Mouse (Mus musculus): ENCODE data around the gene Hsd17b6.
A peak's percentile ranks its signal among the peaks of the same experiment; 100 is the strongest.
"Not testable (repeated sequence)": the region's sequence is repeated elsewhere in the genome, so short reads cannot be mapped to it uniquely, and the experiment has no call there.

Hsd17b6 gene

DNA sequence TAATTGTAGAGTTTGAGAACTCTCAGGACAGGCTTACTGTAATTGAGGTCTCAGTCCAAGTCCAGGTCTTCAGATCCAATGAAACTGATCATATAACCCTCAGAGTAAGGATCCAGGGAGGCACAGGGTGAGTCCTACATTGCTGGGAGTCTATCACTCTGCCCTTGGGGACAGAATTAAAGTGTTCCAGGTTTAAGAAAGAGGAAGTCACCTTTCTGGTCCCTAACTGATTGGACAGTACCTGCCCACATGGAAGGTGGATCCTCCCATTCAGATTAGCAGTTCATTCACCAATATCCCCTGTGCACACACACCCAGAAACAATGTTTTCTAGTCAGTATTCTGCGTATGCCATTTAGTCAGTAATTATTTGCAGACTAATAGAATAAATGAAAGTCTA lies at the start of gene Hsd17b6:
Gene Hsd17b6, minus strand, starts transcription at position 166 of the 400 bp plus-strand sequence.
- no peak for DNase-seq (ENCODE audit: low read depth, low spot score)

- peak; percentile 21 for DNase-seq (ENCODE audit: low read depth, low spot score)
Measured at GRCm38 (mm10) chr10:128053001-128053400, 45.6 kb upstream of the Hsd17b6 start.

- DNase-seq (ENCODE audit: low read depth, low spot score): not testable (repeated sequence)
Measured at GRCm38 (mm10) chr10:128052136-128052535, 44.7 kb upstream of the Hsd17b6 start.

- no peak for DNase-seq (ENCODE audit: low read depth, low spot score)
Measured at GRCm38 (mm10) chr10:128051589-128051988, 44.2 kb upstream of the Hsd17b6 start.

DNA sequence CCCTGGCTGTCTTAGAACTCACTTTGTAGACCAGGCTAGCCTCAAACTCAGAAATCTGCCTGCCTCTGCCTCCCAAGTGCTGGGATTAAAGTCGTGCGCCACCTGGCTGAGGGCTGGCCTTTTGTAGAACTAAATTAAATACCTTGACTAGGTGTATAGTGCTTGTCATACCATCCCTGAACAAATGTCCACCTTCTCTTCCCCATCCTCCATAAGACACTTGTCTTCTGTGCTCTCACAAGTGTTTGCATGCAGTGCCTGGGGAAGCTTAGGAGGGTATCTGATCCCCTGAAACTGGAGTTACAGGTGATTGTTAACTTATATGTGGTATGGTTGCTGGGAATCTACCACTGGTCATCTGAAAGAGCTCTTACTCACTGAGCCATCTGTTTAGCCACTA lies 42.9 kb upstream of the Hsd17b6 start:
- no peak for DNase-seq (ENCODE audit: low read depth, low spot score)

- no peak for DNase-seq (ENCODE audit: low read depth, low spot score)
Measured at GRCm38 (mm10) chr10:128049741-128050140, 42.3 kb upstream of the Hsd17b6 start.

DNA sequence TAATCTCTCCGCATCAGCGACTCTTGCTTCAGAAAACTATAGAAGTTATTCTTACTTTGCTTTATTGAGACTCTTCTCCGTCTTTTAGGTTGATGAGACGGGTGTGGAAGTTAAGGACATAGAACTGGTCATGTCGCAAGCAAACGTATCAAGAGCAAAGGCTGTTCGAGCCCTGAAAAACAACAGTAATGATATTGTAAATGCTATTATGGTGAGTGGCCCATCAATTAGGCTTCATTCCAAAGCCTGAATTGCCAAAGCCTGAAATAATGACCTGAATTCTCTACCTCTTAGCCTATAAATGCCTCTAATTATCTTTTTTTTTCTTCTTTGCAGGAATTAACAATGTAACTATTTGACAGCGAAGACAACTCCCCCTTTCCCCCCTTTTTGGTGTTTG lies 40.7 kb upstream of the Hsd17b6 start:
- no peak for DNase-seq (ENCODE audit: low read depth, low spot score)

DNA sequence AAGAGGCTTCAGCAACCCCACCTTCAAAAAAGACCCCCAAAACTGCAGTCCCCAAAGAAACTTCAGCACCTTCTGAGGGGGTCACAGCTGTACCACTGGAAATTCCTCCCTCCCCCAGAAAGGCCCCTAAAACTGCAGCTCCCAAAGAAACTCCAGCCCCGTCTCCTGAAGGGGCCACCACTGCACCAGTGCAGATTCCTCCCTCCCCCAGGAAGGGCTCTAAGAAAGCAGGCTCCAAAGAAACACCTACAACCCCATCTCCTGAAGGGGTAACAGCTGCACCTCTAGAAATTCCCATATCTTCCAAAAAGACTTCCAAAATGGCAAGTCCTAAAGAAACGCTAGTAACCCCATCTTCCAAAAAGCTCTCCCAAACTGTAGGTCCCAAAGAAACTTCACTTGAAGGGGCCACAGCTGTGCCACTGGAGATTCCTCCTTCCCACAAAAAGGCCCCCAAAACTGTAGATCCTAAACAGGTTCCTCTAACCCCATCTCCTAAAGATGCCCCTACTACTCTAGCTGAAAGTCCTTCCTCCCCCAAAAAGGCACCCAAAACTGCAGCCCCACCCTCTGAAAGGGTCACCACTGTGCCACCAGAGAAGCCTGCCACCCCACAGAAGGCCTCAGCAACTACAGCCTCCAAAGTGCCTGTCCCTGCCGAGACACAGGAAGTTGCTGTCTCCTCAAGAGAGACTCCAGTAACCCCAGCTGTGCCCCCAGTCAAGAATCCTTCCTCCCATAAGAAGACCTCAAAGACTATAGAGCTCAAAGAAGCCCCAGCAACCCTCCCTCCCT lies 35.8 kb upstream of the Hsd17b6 start:
- no peak for DNase-seq (ENCODE audit: low read depth, low spot score)

DNA sequence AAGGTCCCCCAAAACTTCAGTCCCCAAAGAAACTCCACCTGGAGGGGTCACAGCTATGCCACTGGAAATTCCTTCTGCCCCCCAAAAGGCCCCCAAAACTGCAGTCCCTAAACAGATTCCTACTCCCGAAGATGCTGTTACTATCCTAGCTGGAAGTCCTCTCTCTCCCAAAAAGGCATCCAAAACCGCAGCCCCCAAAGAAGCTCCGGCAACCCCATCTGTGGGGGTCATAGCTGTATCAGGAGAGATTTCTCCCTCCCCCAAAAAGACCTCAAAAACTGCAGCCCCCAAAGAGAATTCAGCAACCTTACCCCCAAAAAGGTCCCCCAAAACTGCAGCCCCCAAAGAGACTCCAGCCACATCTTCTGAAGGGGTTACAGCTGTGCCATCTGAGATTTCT lies 35.1 kb upstream of the Hsd17b6 start:
- DNase-seq (ENCODE audit: low read depth, low spot score): no peak

DNA sequence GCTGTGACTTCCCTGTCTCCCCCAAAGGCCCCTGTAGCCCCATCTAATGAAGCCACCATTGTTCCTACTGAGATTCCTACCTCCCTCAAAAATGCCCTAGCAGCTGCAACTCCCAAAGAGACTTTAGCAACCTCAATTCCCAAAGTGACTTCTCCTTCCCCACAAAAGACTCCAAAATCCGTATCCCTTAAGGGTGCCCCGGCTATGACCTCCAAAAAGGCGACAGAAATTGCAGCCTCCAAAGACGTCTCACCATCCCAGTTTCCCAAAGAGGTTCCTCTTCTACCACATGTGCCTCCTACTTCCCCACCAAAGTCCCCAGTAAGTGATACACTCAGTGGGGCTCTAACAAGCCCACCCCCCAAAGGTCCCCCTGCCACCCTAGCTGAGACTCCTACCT lies 34.2 kb upstream of the Hsd17b6 start:
- no peak for DNase-seq (ENCODE audit: low read depth, low spot score)

DNA sequence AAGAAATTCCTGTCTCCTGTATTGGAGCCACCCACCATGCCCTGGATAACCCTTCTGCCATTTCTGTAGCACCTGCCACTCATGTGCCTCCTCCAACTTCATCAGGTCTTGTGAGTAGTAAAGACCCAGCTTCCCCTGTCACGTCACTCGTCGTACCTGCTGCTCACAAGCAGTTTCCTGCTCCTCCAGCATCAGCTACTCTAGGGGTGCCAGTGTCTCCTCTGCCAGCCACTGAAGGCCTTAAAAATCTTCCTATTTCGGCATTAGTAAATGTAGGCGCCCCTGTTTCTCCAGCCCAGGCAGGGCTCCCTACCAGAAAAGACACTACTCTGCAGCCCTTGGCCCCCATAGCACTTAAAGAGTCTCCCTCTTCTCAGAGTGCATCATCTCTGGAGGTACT lies 32.9 kb upstream of the Hsd17b6 start:
- DNase-seq (ENCODE audit: low read depth, low spot score): no peak

GRCm38 (mm10) chr10:128039858-128040257 lies 32.4 kb upstream of the Hsd17b6 start:
- peak; percentile 70 for DNase-seq (ENCODE audit: low read depth, low spot score)

DNA sequence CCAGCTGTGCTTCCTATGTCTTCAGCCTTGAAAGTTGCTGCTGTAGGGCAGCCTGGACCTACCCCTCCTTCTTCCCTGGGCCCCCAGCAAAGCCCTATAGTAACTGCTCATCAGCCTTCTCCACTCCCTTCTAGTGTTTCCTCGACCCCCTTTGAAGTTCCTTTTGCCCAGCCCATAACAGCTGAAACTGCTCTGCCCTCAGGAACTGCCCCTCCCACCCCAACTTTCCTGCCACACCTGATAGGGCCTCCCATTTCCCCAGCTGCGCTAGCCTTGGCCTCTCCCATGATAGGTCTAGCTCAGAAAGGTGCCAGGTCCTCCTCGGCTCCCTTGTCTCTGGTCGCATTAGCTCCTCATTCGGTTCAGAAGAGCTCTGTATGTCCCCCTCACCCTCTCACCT lies 31.8 kb upstream of the Hsd17b6 start:
- DNase-seq (ENCODE audit: low read depth, low spot score): peak; percentile 70

DNA sequence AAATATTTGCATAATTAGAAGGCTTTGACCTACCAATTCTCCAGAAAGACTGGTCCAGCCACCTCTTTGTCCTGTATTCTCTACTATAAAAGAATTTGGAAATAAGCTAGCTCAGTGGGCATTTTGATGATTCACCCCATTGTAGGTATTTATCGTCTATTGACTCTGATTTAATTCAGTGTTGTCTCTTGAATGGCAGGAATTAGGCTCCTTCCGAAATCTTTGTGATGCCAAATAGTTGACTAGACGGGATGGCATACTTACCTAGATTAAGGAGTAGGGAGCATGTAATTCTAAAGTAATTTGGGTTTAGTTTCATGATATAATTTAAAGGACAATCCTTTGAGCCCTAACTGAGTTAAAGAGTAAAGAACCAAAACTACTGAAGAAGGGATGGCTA lies 30.5 kb upstream of the Hsd17b6 start:
- DNase-seq (ENCODE audit: low read depth, low spot score): peak; percentile 20

DNA sequence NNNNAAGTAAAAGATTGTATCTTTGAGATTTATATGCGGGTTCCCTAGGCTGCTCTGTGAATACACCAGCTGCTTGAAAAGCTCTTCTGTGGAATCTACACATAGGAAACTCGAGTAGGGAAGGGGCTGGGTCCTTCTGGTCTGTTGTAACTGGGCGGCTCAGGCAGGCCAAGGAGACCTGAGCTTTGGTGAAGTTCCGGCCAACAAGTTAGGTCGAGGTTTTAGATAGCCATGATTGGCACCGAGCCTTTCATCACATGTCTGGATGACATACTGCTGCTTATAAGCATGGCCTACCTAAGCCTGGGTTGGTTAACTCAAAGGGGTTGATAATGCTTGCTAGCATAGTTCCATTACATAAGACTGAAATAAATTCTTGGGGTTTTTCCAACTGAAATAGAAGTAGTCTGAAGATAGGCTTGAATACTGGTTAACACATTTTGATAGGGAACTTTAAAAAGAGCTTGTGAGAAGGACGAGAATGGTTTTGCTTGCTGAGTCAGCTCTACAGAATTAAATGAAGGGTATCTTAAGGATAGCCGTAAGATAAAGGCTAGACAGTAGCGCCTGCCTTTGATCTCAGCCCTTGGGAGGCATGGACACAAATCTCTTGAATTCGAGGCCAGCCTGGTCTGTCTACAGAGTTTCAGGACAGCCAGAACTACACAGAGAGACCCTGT lies 29.5 kb upstream of the Hsd17b6 start:
- DNase-seq (ENCODE audit: low read depth, low spot score): peak; percentile 70

- no peak for DNase-seq (ENCODE audit: low read depth, low spot score)
Measured at GRCm38 (mm10) chr10:128030860-128031259, 23.4 kb upstream of the Hsd17b6 start.

- no peak for DNase-seq (ENCODE audit: low read depth, low spot score)
Measured at GRCm38 (mm10) chr10:128029931-128030330, 22.5 kb upstream of the Hsd17b6 start.

DNA sequence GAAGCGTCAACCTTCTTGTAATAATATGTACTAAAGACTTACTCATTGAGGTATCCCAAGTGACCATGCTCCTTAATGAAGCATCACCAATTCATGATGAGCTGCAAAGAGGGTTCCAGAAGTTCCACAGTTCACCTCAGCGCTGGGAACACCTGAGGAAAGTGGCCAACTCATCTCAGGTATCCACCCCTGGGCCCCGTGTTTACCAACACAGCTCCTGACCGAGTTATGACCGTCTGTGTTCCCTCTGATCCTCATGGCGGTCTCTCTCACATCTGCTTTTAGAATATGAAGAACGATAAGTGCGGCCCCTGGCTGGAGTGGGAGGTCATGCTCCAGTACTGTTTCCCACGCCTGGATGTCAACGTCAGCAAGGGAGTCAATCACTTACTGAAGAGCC lies 16.1 kb upstream of the Hsd17b6 start:
- no peak for DNase-seq (ENCODE audit: low read depth, low spot score)

- DNase-seq (ENCODE audit: low read depth, low spot score): no peak
Measured at GRCm38 (mm10) chr10:128022196-128022595, 14.8 kb upstream of the Hsd17b6 start.

DNA sequence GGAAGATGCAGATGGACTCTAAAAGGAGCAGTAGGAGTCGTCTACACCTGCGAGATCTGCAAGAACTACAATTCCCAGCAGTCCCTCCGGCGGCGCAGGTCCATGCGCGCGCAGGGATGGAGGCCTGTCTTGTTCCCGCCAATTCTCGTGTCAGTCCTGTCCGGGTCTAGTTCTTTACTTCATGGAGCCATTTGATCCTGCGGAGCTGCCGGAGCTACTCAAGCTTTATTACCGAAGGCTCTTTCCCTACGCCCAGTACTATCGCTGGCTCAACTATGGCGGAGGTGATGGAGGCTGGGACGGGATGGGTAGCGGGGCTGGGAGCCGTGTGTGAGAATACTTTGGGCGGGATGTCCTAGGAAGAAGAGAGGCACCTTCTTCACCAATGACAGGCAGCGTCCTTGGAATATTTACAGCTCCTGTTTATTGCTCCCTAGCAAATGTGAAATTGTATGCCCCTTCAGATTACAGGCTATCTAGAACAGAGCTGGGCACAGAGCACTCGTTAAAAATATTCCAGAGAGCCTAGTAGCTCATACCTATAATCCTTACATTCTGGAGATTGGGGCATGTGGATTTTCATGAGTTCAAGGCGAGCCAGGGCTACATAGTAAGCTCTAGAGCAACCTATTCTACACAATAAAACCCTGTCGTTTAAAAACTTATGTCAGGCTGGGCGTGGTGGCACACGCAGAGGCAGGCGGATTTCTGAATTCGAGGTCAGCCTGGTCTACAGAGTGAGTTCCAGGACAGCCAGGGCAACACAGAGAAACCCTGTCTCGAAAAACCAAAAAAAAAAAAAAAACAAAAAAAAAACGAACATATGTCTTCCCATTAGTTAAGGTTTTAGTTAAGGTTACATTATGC lies 7.9 kb upstream of the Hsd17b6 start, which contains the start of gene Prim1:
Gene Prim1, plus strand, starts transcription at position 101 of the 867 bp plus-strand sequence.
- peak; percentile 96 for DNase-seq (ENCODE audit: low read depth, low spot score)

GRCm38 (mm10) chr10:128009735-128010134 lies 2.3 kb upstream of the Hsd17b6 start:
- DNase-seq (ENCODE audit: low read depth, low spot score): no peak

All from ZHBTc4 (cell line).